Mouse (Mus musculus) gastrocnemius, postnatal 14 days (tissue): ENCODE results near the gene Hoxa3. TPM values are rescaled to one million over a fixed set of nuclear protein-coding genes. Genes with fewer than 3 reads are reported as not detected.

Experiments used
- DNase-seq: peaks from one replicate; pipeline ENCODE4 v3.0.0; 2021; ENCODE audit warnings: mixed read lengths
- intact Hi-C: fragments of 180-260 bp; cut with DNase I; formaldehyde crosslinking; loops from one replicate; pipeline ENCODE4 v1.15.1; 2025; ENCODE audit warnings: low total_unique reads
- microRNA-seq, 2 experiments: library from miRNA; unstranded; fragments of <30 nt; microRNA quantifications; one replicate each; pipeline ENCODE4 v1.2.0; 2021
- total RNA-seq, 2 experiments: library from RNA; stranded (reverse); gene quantifications; 2 replicates each; pipeline ENCODE4 v1.2.3; 2021

Gene Hoxa3
- total RNA-seq, 2 experiments from 2014 or later, result 2.4 to 3.1 TPM

- intact Hi-C loops, result no loop called here
- no peak for DNase-seq
These were observed 60.6 kb downstream of the Hoxa3 start for GRCm38 (mm10) chr6:52152226-52153193.

- intact Hi-C loops, result no loop called here
- DNase-seq, result no peak
These were observed 61.6 kb downstream of the Hoxa3 start for GRCm38 (mm10) chr6:52151571-52151970.

- intact Hi-C loops, result no loop called here
- no peak for DNase-seq
These were observed 62.7 kb downstream of the Hoxa3 start for GRCm38 (mm10) chr6:52150401-52150966.

- DNase-seq, result no peak
- intact Hi-C loops, result loop anchor here (10.0 kb wide), 1 partner anchor 94 kb away; no protein-coding TSS in a partner anchor
These were observed 74.0 kb downstream of the Hoxa3 start for GRCm38 (mm10) chr6:52139115-52139514.

GRCm38 (mm10) chr6:52138576-52138975 is 74.6 kb downstream of the Hoxa3 start:
- intact Hi-C loops, result loop anchor here (10.0 kb wide), 1 partner anchor 94 kb away; no protein-coding TSS in a partner anchor

GRCm38 (mm10) chr6:52137841-52138535 is 75.1 kb downstream of the Hoxa3 start:
- no peak for DNase-seq

More at GRCm38 (mm10) chr6:52138576-52138975, 74.6 kb downstream of the Hoxa3 start:
- no peak for DNase-seq

GRCm38 (mm10) chr6:52123673-52124072 is 89.5 kb downstream of the Hoxa3 start:
- DNase-seq, result no peak
- intact Hi-C loops, result no loop called here

More at GRCm38 (mm10) chr6:52137841-52138535, 75.1 kb downstream of the Hoxa3 start:
- intact Hi-C loops, result loop anchor here (10.0 kb wide), 1 partner anchor 93 kb away; no protein-coding TSS in a partner anchor

GRCm38 (mm10) chr6:52121173-52121572 is 92.0 kb downstream of the Hoxa3 start:
- no peak for DNase-seq
- intact Hi-C loops, result no loop called here

Small RNA genes within 50 kb of the gene (microRNA-seq; reads per million reads assigned to microRNA genes)
- gene Mir196b, result 7,572 to 8,678 reads per million in 2 experiments

Other genes with a start within 250 kb of the Hoxa3 start
- gene Skap2, start 200.8 kb downstream of the Hoxa3 start, total RNA-seq, result 1 to 10 TPM; 4.6 to 4.8 TPM
- gene Hoxa1, start 55.0 kb downstream of the Hoxa3 start, total RNA-seq, result under 1 TPM; 0.16 to 0.20 TPM
- gene Hoxa2, start 48.5 kb downstream of the Hoxa3 start, total RNA-seq, result under 1 TPM; 0.78 to 0.86 TPM
- gene 5730596B20Rik, start 35.8 kb downstream of the Hoxa3 start, total RNA-seq, result under 1 TPM; 0.08 to 0.11 TPM
- gene Hoxa4, start 21.6 kb downstream of the Hoxa3 start, total RNA-seq, result 1 to 10 TPM; 4.1 to 4.9 TPM
- 1 to 10 TPM; 1.9 to 2.5 TPM for gene Hoxa5, start 8.7 kb downstream of the Hoxa3 start, total RNA-seq
- gene Hoxa6, start 4.6 kb downstream of the Hoxa3 start, total RNA-seq, result 1 to 10 TPM in 1 of 2 experiments, under 1 TPM in 1; 0.74 to 1.3 TPM
- under 1 TPM in 1 of 2 experiments, not detected in 1; 0.51 TPM for gene Gm28308, start within 50 bp of the Hoxa3 start, total RNA-seq
- gene Hoxa7, start 8.5 kb upstream of the Hoxa3 start, total RNA-seq, result 1 to 10 TPM; 6.3 to 7.3 TPM
- gene Hoxa9, start 17.8 kb upstream of the Hoxa3 start, total RNA-seq, result 1 to 10 TPM; 7.8 to 8.3 TPM
- 10 to 100 TPM; 16.3 to 22.7 TPM for gene Hoxa10, start 27.5 kb upstream of the Hoxa3 start, total RNA-seq
- 1 to 10 TPM; 1.5 to 4.0 TPM for gene Hoxa11, start 32.5 kb upstream of the Hoxa3 start, total RNA-seq
- gene Hoxa13, start 47.5 kb upstream of the Hoxa3 start, total RNA-seq, result 1 to 10 TPM in 1 of 2 experiments, under 1 TPM in 1; 0.24 to 1.7 TPM
- not detected for gene Evx1, start 100.2 kb upstream of the Hoxa3 start, total RNA-seq